Mouse (Mus musculus): Measurements from ENCODE around the gene Phrf1.

DNA sequence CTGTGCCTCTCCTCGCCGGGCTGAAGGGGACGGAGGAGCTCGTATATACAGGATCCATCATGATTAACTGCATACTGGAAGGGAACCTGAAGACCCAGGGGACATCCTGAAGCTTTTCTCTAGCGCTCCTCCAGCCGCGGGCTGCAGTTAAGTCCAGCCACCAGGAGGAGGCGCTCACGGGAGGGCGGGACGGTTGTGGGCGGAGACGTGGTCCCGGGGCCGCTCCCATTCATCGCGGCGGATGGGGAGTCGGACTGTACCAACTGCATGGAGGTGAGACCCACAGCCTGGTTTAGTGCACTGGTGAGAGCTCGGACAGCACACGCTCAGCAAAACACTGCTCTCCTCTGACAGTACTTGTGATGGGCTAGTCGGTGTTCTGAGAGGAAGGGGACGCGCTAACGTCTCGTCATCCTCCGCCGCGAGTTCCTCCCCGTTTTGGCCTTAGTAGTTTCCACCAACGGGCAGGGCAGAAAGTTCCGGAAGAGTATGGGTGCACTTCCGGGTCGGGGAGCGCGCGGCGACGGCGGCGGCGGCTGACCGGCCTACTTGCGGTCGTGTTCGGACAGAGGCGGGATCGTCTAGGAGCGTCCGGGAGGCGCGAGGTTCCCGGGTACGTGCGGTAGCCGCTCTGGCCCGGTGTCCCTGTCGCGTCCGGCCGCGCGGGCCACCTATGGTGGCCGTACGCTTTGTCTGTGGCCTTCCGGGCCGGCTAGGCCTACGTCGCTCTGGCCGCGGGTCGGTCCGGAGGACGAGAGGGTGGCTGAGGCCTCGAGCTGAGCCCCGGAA, at the start of gene Phrf1:
- peak; percentile 98 for TF ChIP-seq CTCF (IDR thresholded peaks at IDR 0.05)
- no peak for TF ChIP-seq EP300 (IDR thresholded peaks at IDR 0.05)
